Mouse (Mus musculus) cerebellum, adult 2 months (tissue): Measurements from ENCODE around the gene Pknox2. TPM values are rescaled to one million over a fixed set of nuclear protein-coding genes. Genes with fewer than 3 reads are reported as not detected.

Experiments
- DNase-seq, 2 experiments: peaks; one replicate each; pipeline ENCODE4 v3.0.0; 2021
- H3K27ac ChIP-seq: fragments of 200-500 bp; 2 replicates; pipeline ENCODE4 v1.5.1; 2012; ENCODE audit warnings: low read length, control low read depth, inconsistent platforms; ENCODE audit not compliant: insufficient read depth
- H3K27me3 ChIP-seq: fragments of 200-500 bp; 2 replicates; pipeline ENCODE4 v1.6.1; 2012; ENCODE audit warnings: inconsistent platforms, mild to moderate bottlenecking, low read length, moderate library complexity; ENCODE audit not compliant: control insufficient read depth, insufficient read depth
- H3K4me1 ChIP-seq: fragments of 200-500 bp; 2 replicates; pipeline ENCODE4 v1.6.1; 2011; ENCODE audit warnings: low read length; ENCODE audit not compliant: control insufficient read depth, insufficient read depth
- H3K4me3 ChIP-seq: fragments of 200-500 bp; replicated peaks from 2 replicates; pipeline ENCODE3; 2011; ENCODE audit warnings: mild to moderate bottlenecking, low read depth, low read length, control low read depth; ENCODE audit not compliant: insufficient read depth
- CTCF ChIP-seq: fragments of 200-500 bp; IDR thresholded peaks from 2 replicates; pipeline ENCODE4 v1.5.1; 2011; ENCODE audit warnings: low read depth, mild to moderate bottlenecking, control low read depth, low read length, moderate library complexity, borderline replicate concordance; ENCODE audit not compliant: insufficient read depth
- POLR2A ChIP-seq: fragments of 200-500 bp; IDR thresholded peaks from 2 replicates; pipeline ENCODE4 v1.6.1; 2011; ENCODE audit warnings: low read length, control low read depth, borderline replicate concordance; ENCODE audit not compliant: insufficient read depth
- WGBS: fragments of 180-500 bp; shearing (Covaris S2); methylation state at CpG from one replicate; pipeline ENCODE4 v1.1.7; 2018; 5-methylcytosine and 5-hydroxymethylcytosine counted together
- polyA plus RNA-seq: library from polyadenylated mRNA; depleted of rRNA; stranded (reverse); fragments of >200 nt; gene quantifications from 2 replicates; pipeline ENCODE4 v1.2.3, GENCODE M21; 2012

Gene Pknox2
- polyA plus RNA-seq, 1 experiment, result 23.4 TPM

DNA sequence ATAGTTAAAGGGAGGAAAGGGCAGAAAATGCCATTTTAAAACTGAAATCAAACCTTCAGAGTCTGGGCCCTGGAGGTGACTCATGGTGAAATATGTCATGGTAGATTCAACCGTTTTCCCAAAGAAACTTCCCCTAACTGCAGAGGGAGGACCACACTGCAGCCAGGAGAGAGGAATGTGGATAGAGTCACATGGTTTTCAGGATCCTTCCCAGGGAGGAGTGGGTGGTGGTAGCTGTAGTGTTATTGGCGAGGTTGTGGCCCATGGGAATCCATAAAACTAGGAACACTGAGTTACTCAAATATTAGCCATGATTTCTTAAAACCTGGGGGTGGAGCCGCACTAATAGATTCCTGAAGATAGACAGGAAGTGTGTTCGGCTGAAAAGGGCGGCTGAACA is 99.7 kb downstream of the Pknox2 start:
- Histone ChIP-seq H3K4me3 (no peak overlapping the region), H3K4me1 (no peaks in the 10 kb centered on the region), H3K27me3 (no peaks in the 10 kb centered on the region), H3K27ac (no peak overlapping the region)
- TF ChIP-seq CTCF (no peak), POLR2A (no peak)
- WGBS, result 92% methylated on average over 5 of the region's 5 CpGs
- DNase-seq, result no peak

DNA sequence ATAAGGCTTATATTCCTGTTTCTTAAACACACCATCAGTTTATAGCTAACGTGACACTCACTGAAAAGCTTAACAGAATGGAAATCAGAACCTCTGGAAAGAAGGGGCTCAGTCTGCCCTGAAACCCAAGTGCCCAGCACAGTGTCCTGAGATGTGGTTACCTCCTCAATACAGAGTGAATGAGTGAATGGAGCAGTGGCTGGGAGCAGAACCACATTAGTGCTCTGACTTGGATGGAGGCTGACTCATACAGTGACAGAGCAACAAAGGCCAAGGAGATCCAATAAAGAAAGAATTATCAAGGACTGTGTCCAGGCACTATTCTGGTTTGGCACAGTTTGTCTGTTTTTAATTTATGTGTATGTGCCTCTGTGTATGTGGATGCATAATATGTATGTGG is 101.3 kb downstream of the Pknox2 start:
- 96% methylated on average over 1 of the region's 1 CpGs for WGBS

DNA sequence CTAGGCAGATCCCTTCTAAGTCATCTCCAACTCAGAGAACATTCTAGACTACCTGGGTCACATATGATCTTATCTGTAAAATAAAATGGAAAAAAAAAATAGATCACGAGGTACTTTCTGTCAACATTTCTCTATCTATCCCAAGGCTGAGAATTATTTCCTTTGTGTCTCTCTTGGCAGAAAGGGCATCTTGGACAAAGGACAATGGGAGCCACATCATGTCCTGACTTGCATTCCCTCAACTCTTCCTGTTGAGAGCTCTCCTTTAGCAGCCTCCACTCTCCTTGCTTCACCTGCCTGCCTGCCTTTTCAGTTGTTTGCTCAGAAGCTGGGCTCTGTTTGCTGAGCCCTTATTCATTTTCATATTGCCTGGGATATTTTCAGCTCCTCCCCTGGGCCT is 103.0 kb downstream of the Pknox2 start:
- 88% methylated on average over 1 of the region's 1 CpGs for WGBS
- Histone ChIP-seq H3K27ac (no peak overlapping the region), H3K27me3 (no peaks in the 10 kb centered on the region), H3K4me3 (no peak overlapping the region), H3K4me1 (no peaks in the 10 kb centered on the region)
- DNase-seq, result no peak
- TF ChIP-seq POLR2A, result no peak
- no peak for TF ChIP-seq CTCF

More for the DNA sequence above, 101.3 kb downstream of the Pknox2 start:
- Histone ChIP-seq H3K4me1 (no peaks in the 10 kb centered on the region), H3K27ac (no peak overlapping the region), H3K27me3 (no peaks in the 10 kb centered on the region), H3K4me3 (no peak overlapping the region)
- TF ChIP-seq POLR2A (no peak), CTCF (no peak)
- no peak for DNase-seq

DNA sequence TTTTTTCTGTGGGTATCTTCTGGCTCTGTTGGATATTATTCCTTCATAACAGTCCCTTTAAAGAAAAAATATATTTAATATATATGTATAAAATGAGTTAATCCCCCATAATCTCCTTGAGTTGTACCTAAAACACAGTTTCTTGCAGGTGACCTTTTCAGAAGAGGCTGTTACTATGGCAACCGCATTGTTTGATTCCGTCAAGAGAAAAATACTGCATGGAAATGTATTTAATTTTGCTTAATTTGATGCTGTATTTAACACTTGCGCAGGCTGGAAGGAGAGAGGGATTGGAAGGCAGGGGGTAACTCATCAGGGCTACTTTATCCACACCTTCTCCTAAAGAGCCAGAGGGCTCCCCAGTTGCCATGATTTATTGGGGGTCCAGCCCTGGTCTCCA is 108.3 kb downstream of the Pknox2 start:
- DNase-seq, result no peak
- Histone ChIP-seq H3K4me3 (no peak overlapping the region), H3K27ac (no peak overlapping the region), H3K4me1 (peaks cover 9% of the 10 kb centered on the region), H3K27me3 (no peaks in the 10 kb centered on the region; the same call in 1 of the 2 replicates)
- no peak for TF ChIP-seq CTCF
- TF ChIP-seq POLR2A, result no peak
- 87% methylated on average over 3 of the region's 3 CpGs for WGBS

DNA sequence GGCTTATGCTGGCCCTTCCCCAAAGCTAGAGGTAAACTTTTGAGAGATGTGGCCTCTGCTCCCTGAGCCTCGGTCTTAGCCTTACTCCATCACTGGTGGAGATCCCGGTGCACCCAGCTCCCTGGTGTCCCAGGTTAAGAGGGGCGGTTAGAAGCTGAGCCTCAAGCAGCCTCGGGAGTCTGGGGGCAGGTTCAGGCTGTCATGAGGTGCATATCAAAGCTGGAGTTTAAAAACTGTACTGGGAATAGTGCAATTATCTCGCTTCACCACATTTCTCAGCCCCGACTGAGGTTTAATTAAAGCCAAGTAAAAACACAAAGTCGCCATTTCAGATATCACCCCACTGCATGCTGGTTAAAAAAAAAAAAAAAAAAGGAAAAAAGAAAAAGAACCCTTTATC is 108.8 kb downstream of the Pknox2 start:
- H3K4me1 ChIP-seq, result peaks cover 11% of the 10 kb centered on the region
- no peaks in the 10 kb centered on the region; the same call in 1 of the 2 replicates for H3K27me3 ChIP-seq
- H3K27ac ChIP-seq, result no peak overlapping the region
- TF ChIP-seq POLR2A, result no peak
- no peak for TF ChIP-seq CTCF
- H3K4me3 ChIP-seq, result no peak overlapping the region
- DNase-seq, result no peak
- 67% methylated on average over 7 of the region's 7 CpGs for whole genome bisulfite sequencing

DNA sequence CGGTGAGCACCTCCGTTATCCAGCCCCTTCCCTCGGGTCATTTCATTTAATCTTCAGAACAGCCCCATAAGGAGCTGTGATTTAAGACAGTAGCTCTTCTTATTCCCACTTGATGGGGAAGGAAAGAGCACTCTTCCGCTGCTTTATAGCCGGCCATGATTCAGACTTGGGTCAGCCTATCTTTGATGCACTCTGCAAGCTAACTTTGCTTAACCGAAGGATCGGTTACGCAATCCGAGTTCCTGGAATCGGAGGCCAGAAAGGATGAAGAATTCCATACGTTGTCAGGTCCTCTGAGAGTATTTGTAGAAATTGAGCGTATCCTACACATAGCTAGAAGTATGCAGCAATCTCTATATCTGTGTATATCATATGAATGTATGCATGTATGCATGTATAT is 109.8 kb downstream of the Pknox2 start:
- 93% methylated on average over 12 of the region's 12 CpGs for WGBS
- DNase-seq, result no peak
- Histone ChIP-seq H3K4me3 (no peak overlapping the region), H3K4me1 (peaks cover 11% of the 10 kb centered on the region), H3K27me3 (no peaks in the 10 kb centered on the region; the same call in 1 of the 2 replicates), H3K27ac (no peak overlapping the region)
- TF ChIP-seq CTCF, result no peak
- TF ChIP-seq POLR2A, result no peak

DNA sequence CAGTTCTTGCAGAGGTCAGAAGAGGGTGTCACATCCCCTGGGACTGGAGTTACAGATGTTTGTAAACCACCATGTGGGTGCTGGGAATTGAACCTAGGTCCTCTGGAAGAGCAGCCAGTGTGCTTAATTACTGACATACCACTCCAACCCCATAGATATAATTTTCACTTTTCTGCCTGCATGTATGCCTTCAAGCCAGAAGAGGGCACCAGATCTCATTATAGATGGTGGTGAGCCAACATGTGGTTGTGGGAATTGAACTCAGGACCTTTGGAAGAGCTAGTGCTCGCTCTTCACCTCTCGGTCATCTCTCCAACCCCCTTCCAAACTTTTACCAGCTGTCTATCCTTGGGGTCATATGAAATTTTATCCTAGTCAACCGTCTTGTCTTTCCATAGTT is 112.0 kb downstream of the Pknox2 start:
- H3K27ac ChIP-seq, result no peak overlapping the region

DNA sequence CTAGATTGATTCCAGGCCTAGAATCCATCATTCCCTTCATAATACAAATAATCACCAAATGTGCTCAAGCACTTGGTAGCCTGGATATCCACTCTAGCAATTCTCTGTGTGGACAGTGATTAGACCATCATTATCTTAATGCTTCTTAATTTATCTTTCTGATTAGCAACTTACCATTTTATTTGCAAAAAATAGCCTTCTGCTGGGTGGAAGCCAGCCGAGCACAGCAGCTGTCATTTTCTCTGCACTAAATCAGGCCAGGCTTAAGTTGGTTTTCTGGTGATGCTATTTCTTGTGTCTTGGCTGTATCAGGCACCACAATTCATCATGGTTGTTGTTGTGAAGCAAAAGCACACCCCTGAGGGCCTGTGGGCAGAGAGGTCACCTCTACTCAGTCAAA is 112.9 kb downstream of the Pknox2 start:
- TF ChIP-seq CTCF, result no peak
- no peak for TF ChIP-seq POLR2A
- no peak overlapping the region for H3K4me3 ChIP-seq
- 44% methylated on average over 1 of the region's 1 CpGs for WGBS
- H3K4me1 ChIP-seq, result peaks cover 11% of the 10 kb centered on the region
- H3K27ac ChIP-seq, result no peak overlapping the region; the same call in 1 of the 2 replicates
- no peaks in the 10 kb centered on the region; the same call in 1 of the 2 replicates for H3K27me3 ChIP-seq
- peak in 1 of 2 experiments; percentile 32 for DNase-seq

More for the DNA sequence above, 112.0 kb downstream of the Pknox2 start:
- peaks cover 11% of the 10 kb centered on the region for H3K4me1 ChIP-seq
- no peaks in the 10 kb centered on the region; the same call in 1 of the 2 replicates for H3K27me3 ChIP-seq
- no peak for DNase-seq
- TF ChIP-seq POLR2A, result no peak
- TF ChIP-seq CTCF, result peak; percentile 27; the same call in 1 of the 2 replicates
- 97% methylated on average over 3 of the region's 3 CpGs for WGBS
- H3K4me3 ChIP-seq, result no peak overlapping the region
